Mouse (Mus musculus) limb, embryonic 14.5 days (tissue): Measurements from ENCODE around the gene Me3. TPM values are rescaled to one million over a fixed set of nuclear protein-coding genes. Genes with fewer than 3 reads are reported as not detected.

ENCODE experiments used
- ATAC-seq: fragments of 200-750 bp; cut with Nextera tagmentation; 2 replicates; pipeline ENCODE4 v1.8.0; 2017; ENCODE audit warnings: low read depth, moderate number of reproducible peaks, moderate TSS enrichment; ENCODE audit not compliant: low FRiP score
- DNase-seq: peaks from one replicate; pipeline ENCODE4 v3.0.0-alpha.2; 2015; ENCODE audit warnings: low spot score
- H3K27ac ChIP-seq: fragments of 300-500 bp; sonication (generic); replicated peaks from 2 replicates; pipeline ENCODE4 v1.5.1; 2014; ENCODE audit warnings: low read depth, mild to moderate bottlenecking, low read length, moderate library complexity, mixed read lengths
- H3K27me3 ChIP-seq: fragments of 300-500 bp; sonication (generic); 2 replicates; pipeline ENCODE4 v1.6.1; 2014; ENCODE audit warnings: low read length, mixed read lengths; ENCODE audit not compliant: control insufficient read depth, insufficient read depth
- H3K36me3 ChIP-seq: fragments of 300-500 bp; sonication (generic); 2 replicates; pipeline ENCODE4 v1.6.1; 2014; ENCODE audit warnings: mild to moderate bottlenecking, low read length, moderate library complexity, mixed read lengths; ENCODE audit not compliant: control insufficient read depth, insufficient read depth
- H3K4me1 ChIP-seq: fragments of 300-500 bp; sonication (generic); 2 replicates; pipeline ENCODE4 v1.6.1; 2014; ENCODE audit warnings: antibody characterized with exemption, low read length, mixed read lengths; ENCODE audit not compliant: control insufficient read depth, insufficient read depth
- H3K4me2 ChIP-seq: fragments of 300-500 bp; sonication (generic); replicated peaks from 2 replicates; pipeline ENCODE4 v1.6.1; 2014; ENCODE audit warnings: low read depth, mild to moderate bottlenecking, low read length, moderate library complexity; ENCODE audit not compliant: severe bottlenecking
- H3K4me3 ChIP-seq: fragments of 300-500 bp; sonication (generic); replicated peaks from 2 replicates; pipeline ENCODE4 v1.5.1; 2014; ENCODE audit warnings: low read length
- H3K9ac ChIP-seq: fragments of 300-500 bp; sonication (generic); 2 replicates; pipeline ENCODE4 v1.6.1; 2014; ENCODE audit warnings: mild to moderate bottlenecking, low read depth, low read length, moderate library complexity; ENCODE audit not compliant: severe bottlenecking
- H3K9me3 ChIP-seq: fragments of 300-500 bp; sonication (generic); 2 replicates; pipeline ENCODE4 v1.6.1; 2016; ENCODE audit warnings: low read length; ENCODE audit not compliant: control insufficient read depth
- POLR2A ChIP-seq: fragments of 200-500 bp; IDR thresholded peaks from 2 replicates; pipeline ENCODE4 v1.8.0; 2012; ENCODE audit warnings: inconsistent platforms, mild to moderate bottlenecking, moderate library complexity, borderline replicate concordance; ENCODE audit not compliant: insufficient read depth, insufficient read length; ENCODE audit errors: extremely low read depth
- WGBS: fragments of 180-500 bp; shearing (Covaris S2); extraction: QIAGEN DNeasy Blood & Tissue Kit; methylation state at CpG from one replicate; pipeline ENCODE4 v1.1.7; 2014; 5-methylcytosine and 5-hydroxymethylcytosine counted together
- polyA plus RNA-seq, 2 experiments: library from polyadenylated mRNA; depleted of rRNA in 1 of 2; stranded (reverse) in 1 of 2; unstranded in 1 of 2; fragments of >200 nt; fragmentation: Nextera tagmentation in 1 of 2; extraction: Ambion mirVana in 1 of 2; gene quantifications; 2 replicates each; pipeline versions ENCODE4 v1.2.1 to v1.2.3; 2012 to 2014

The Me3 gene
- polyA plus RNA-seq, 2 experiments = 1.3 to 2.1 TPM

GRCm38 (mm10) chr7:89629006-89629405 is 3.2 kb upstream of the Me3 start:
- Histone ChIP-seq H3K9ac (no peak overlapping the region), H3K27me3 (0 out of 2 replicates have a peak, but pooled peaks cover 5% of the 10 kb centered on the region), H3K4me1 (peaks cover 10% of the 10 kb centered on the region), H3K9me3 (no peaks in the 10 kb centered on the region), H3K4me3 (no peak overlapping the region), H3K36me3 (no peaks in the 10 kb centered on the region), H3K4me2 (no peak overlapping the region), H3K27ac (no peak overlapping the region)
- 77% methylated on average over 4 of the region's 4 CpGs for WGBS
- no peak for DNase-seq
- TF ChIP-seq POLR2A = no peak
- no peak for ATAC-seq

GRCm38 (mm10) chr7:89629914-89630313 is 2.3 kb upstream of the Me3 start:
- WGBS = 76% methylated on average over 3 of the region's 3 CpGs
- ATAC-seq (no peak), DNase-seq (no peak)
- Histone ChIP-seq H3K4me1 (peaks cover 10% of the 10 kb centered on the region), H3K27me3 (0 out of 2 replicates have a peak, but pooled peaks cover 5% of the 10 kb centered on the region), H3K4me3 (no peak overlapping the region), H3K36me3 (no peaks in the 10 kb centered on the region), H3K4me2 (no peak overlapping the region), H3K9ac (no peak overlapping the region), H3K27ac (no peak overlapping the region), H3K9me3 (no peaks in the 10 kb centered on the region)
- no peak for TF ChIP-seq POLR2A

- Histone ChIP-seq H3K9me3 (no peaks in the 10 kb centered on the region), H3K36me3 (no peaks in the 10 kb centered on the region), H3K4me1 (peaks cover 10% of the 10 kb centered on the region), H3K4me2 (no peak overlapping the region), H3K4me3 (no peak overlapping the region), H3K9ac (no peak overlapping the region), H3K27ac (no peak overlapping the region), H3K27me3 (0 out of 2 replicates have a peak, but pooled peaks cover 5% of the 10 kb centered on the region)
- WGBS = 59% methylated on average over 3 of the region's 3 CpGs
- no peak for ATAC-seq
- TF ChIP-seq POLR2A = no peak
- no peak for DNase-seq
These were observed 1.4 kb upstream of the Me3 start for GRCm38 (mm10) chr7:89630796-89631195.

- no peaks in the 10 kb centered on the region for H3K9me3 ChIP-seq
- H3K9ac ChIP-seq = no peak overlapping the region
- no peaks in the 10 kb centered on the region for H3K4me1 ChIP-seq
- H3K4me2 ChIP-seq = no peak overlapping the region
- H3K27me3 ChIP-seq = no peaks in the 10 kb centered on the region
- no peak for ATAC-seq
- no peak for TF ChIP-seq POLR2A
- 89% methylated on average over 6 of the region's 6 CpGs for WGBS
- no peak overlapping the region for H3K4me3 ChIP-seq
- H3K27ac ChIP-seq = no peak overlapping the region
- no peaks in the 10 kb centered on the region for H3K36me3 ChIP-seq
- no peak for DNase-seq
These were observed 8.3 kb downstream of the Me3 start for GRCm38 (mm10) chr7:89640533-89640932.

GRCm38 (mm10) chr7:89640944-89641661 is 8.9 kb downstream of the Me3 start:
- no peaks in the 10 kb centered on the region for H3K36me3 ChIP-seq
- 76% methylated on average over 8 of the region's 8 CpGs for WGBS
- no peak overlapping the region for H3K9ac ChIP-seq
- no peak for ATAC-seq
- no peaks in the 10 kb centered on the region for H3K27me3 ChIP-seq
- DNase-seq = no peak
- no peaks in the 10 kb centered on the region for H3K9me3 ChIP-seq
- no peaks in the 10 kb centered on the region for H3K4me1 ChIP-seq
- H3K4me2 ChIP-seq = no peak overlapping the region
- H3K27ac ChIP-seq = no peak overlapping the region
- no peak for TF ChIP-seq POLR2A
- no peak overlapping the region for H3K4me3 ChIP-seq
